Mouse (Mus musculus): Measurements from ENCODE around the gene Slc25a11. TPM values are rescaled to one million over a fixed set of nuclear protein-coding genes. Genes with fewer than 3 reads are reported as not detected.

Slc25a11 gene
- polyA plus RNA-seq, 1 experiment from 2014 or later, result 169 TPM

DNA sequence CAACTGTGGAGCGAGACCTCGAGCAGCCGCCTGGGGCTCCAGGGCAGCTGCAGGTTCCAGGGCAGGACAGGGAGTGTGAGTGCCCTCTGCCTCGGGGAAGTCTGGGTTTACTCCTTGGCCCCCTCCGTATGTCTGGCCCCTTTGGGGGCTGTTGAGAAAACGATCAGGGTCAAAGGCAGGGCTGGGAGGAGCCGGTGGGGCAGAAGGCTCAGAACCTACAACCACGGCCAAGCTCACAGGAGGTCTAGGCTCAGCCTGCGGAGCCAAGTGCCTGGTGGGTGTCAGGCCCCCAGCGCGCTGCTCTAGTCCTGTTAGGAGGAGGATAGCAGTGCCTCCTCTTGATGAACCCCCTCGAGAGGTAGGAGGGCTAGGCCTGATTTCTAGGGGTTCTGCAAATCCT lies 33.9 kb upstream of the Slc25a11 start:
- no peak overlapping the region for H3K4me3 ChIP-seq (replicated peaks; ENCODE audit: low read length)
- no peak overlapping the region for H3K4me2 ChIP-seq (ENCODE audit: low read depth, low read length)
- 69% methylated on average over 12 of the region's 12 CpGs for WGBS
- no peaks in the 10 kb centered on the region for H3K9me3 ChIP-seq (replicated peaks; ENCODE audit: control insufficient read depth, low read length)
- H3K36me3 ChIP-seq (ENCODE audit: control insufficient read depth, insufficient read depth, low read length), result peaks cover 5% of the 10 kb centered on the region; the same call in 1 of the 2 replicates
- no peak for ATAC-seq (ENCODE audit: insufficient read depth, low FRiP score)
- no peaks in the 10 kb centered on the region for H3K27me3 ChIP-seq (ENCODE audit: control insufficient read depth, insufficient read depth, low read length)
- no peak overlapping the region for H3K27ac ChIP-seq (ENCODE audit: low read length)
- peaks cover 6% of the 10 kb centered on the region; the same call in 1 of the 2 replicates for H3K4me1 ChIP-seq (ENCODE audit: control insufficient read depth, insufficient read depth, low read length)
- no peak overlapping the region for H3K9ac ChIP-seq (ENCODE audit: low read length)

DNA sequence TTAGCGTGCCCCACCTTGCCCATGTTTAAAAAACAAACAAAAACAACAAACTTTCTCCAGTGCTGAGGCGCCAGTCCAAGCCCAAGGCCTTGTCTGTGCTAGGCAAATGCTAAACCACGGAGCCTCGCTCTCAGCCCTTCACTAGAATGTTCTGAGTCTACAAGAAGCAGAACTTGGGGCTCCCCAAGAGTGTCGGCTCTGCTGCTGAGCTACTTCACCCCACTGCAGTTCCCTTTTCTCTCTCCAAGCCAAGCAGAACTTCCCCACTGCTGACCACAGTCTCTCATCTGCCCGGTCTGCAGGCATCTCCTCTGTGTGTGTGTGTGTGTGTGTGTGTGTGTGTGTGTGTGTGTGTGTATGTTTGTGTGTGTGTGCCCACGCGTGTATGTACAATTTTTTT lies 32.6 kb upstream of the Slc25a11 start:
- H3K27ac ChIP-seq (ENCODE audit: low read length), result no peak overlapping the region
- H3K4me3 ChIP-seq (replicated peaks; ENCODE audit: low read length), result no peak overlapping the region
- H3K9ac ChIP-seq (ENCODE audit: low read length), result no peak overlapping the region
- H3K4me1 ChIP-seq (ENCODE audit: control insufficient read depth, insufficient read depth, low read length), result peaks cover 6% of the 10 kb centered on the region; the same call in 1 of the 2 replicates
- ATAC-seq (ENCODE audit: insufficient read depth, low FRiP score), result no peak
- no peaks in the 10 kb centered on the region for H3K9me3 ChIP-seq (replicated peaks; ENCODE audit: control insufficient read depth, low read length)
- peaks cover 10% of the 10 kb centered on the region; the same call in 1 of the 2 replicates for H3K36me3 ChIP-seq (ENCODE audit: control insufficient read depth, insufficient read depth, low read length)
- 88% methylated on average over 8 of the region's 8 CpGs for WGBS
- no peaks in the 10 kb centered on the region for H3K27me3 ChIP-seq (ENCODE audit: control insufficient read depth, insufficient read depth, low read length)
- no peak overlapping the region for H3K4me2 ChIP-seq (ENCODE audit: low read depth, low read length)

DNA sequence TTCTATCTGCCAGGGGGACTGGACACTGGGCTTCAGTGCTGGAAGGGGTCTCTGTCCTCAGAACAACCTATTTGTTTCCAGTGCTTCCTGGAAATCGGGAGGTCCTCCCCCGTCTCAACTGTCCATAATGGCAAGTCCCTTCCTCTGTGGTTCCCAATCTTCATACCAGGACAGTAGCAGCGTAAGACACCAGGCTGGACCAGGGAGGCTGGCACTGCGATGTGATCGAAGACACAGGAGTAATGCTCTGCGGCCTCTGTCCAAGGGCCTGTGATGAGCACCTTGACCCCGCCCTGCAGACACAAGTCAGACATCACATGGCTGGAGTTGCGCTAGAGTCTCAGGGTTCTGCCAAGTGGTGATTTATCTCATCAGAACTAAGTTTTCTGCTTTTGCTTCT lies 32.1 kb upstream of the Slc25a11 start:
- Histone ChIP-seq H3K4me1 (ENCODE audit: control insufficient read depth, insufficient read depth, low read length) (peaks cover 6% of the 10 kb centered on the region; the same call in 1 of the 2 replicates), H3K9me3 (replicated peaks; ENCODE audit: control insufficient read depth, low read length) (no peaks in the 10 kb centered on the region), H3K9ac (ENCODE audit: low read length) (no peak overlapping the region), H3K27ac (ENCODE audit: low read length) (no peak overlapping the region), H3K27me3 (ENCODE audit: control insufficient read depth, insufficient read depth, low read length) (no peaks in the 10 kb centered on the region), H3K4me3 (replicated peaks; ENCODE audit: low read length) (no peak overlapping the region), H3K36me3 (ENCODE audit: control insufficient read depth, insufficient read depth, low read length) (peaks cover 10% of the 10 kb centered on the region; the same call in 1 of the 2 replicates), H3K4me2 (ENCODE audit: low read depth, low read length) (no peak overlapping the region)
- WGBS, result 94% methylated on average over 8 of the region's 8 CpGs
- ATAC-seq (ENCODE audit: insufficient read depth, low FRiP score), result no peak

DNA sequence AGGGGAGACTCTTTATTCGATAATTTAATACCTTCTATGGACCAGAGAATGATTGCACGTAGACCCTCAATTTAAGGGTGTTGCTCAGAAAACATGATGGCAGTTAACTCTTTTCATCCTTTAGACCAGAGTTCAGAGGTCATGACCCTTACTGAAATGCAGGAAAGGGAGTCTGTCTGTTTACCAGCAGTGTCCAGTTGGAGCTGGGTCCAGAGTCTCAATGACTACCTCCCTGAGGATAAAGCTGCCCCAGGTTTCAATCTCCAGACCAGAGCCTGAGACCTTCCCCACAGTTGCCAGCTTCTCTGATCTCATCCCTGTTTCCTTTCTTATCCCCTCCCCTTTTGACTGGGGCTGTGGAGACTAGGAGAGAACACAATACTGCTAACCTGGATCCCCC lies 31.3 kb upstream of the Slc25a11 start:
- peaks cover 10% of the 10 kb centered on the region; the same call in 1 of the 2 replicates for H3K36me3 ChIP-seq (ENCODE audit: control insufficient read depth, insufficient read depth, low read length)
- H3K4me3 ChIP-seq (replicated peaks; ENCODE audit: low read length), result no peak overlapping the region
- no peaks in the 10 kb centered on the region for H3K9me3 ChIP-seq (replicated peaks; ENCODE audit: control insufficient read depth, low read length)
- H3K27ac ChIP-seq (ENCODE audit: low read length), result no peak overlapping the region
- H3K4me1 ChIP-seq (ENCODE audit: control insufficient read depth, insufficient read depth, low read length), result peaks cover 6% of the 10 kb centered on the region; the same call in 1 of the 2 replicates
- H3K4me2 ChIP-seq (ENCODE audit: low read depth, low read length), result no peak overlapping the region
- H3K27me3 ChIP-seq (ENCODE audit: control insufficient read depth, insufficient read depth, low read length), result no peaks in the 10 kb centered on the region
- H3K9ac ChIP-seq (ENCODE audit: low read length), result no peak overlapping the region
- ATAC-seq (ENCODE audit: insufficient read depth, low FRiP score), result no peak
- 71% methylated on average over 2 of the region's 2 CpGs for WGBS

DNA sequence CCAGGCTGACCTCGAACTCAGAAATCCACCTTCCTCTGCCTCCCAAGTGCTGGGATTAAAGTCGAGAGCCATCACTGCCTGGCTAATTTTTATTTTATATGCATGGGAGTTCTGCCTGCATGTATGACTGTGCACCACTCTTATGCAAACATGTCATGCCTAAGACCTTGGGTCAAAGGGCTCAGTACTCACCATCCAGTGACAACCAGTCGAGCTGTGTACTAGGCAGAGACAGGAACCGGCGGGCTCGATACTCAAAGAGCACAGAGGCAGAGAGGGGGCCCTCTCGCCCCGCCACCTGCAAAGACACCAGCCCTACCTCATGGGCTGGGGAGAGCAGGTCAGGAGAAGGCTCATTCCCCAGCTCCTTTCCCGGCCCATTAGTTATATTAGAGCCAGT lies 30.8 kb upstream of the Slc25a11 start:
- 70% methylated on average over 9 of the region's 9 CpGs for WGBS
- Histone ChIP-seq H3K4me3 (replicated peaks; ENCODE audit: low read length) (no peak overlapping the region), H3K9ac (ENCODE audit: low read length) (no peak overlapping the region), H3K27ac (ENCODE audit: low read length) (no peak overlapping the region), H3K27me3 (ENCODE audit: control insufficient read depth, insufficient read depth, low read length) (no peaks in the 10 kb centered on the region), H3K9me3 (replicated peaks; ENCODE audit: control insufficient read depth, low read length) (no peaks in the 10 kb centered on the region), H3K4me1 (ENCODE audit: control insufficient read depth, insufficient read depth, low read length) (peaks cover 6% of the 10 kb centered on the region; the same call in 1 of the 2 replicates), H3K4me2 (ENCODE audit: low read depth, low read length) (no peak overlapping the region), H3K36me3 (ENCODE audit: control insufficient read depth, insufficient read depth, low read length) (peaks cover 10% of the 10 kb centered on the region; the same call in 1 of the 2 replicates)
- no peak for ATAC-seq (ENCODE audit: insufficient read depth, low FRiP score)

DNA sequence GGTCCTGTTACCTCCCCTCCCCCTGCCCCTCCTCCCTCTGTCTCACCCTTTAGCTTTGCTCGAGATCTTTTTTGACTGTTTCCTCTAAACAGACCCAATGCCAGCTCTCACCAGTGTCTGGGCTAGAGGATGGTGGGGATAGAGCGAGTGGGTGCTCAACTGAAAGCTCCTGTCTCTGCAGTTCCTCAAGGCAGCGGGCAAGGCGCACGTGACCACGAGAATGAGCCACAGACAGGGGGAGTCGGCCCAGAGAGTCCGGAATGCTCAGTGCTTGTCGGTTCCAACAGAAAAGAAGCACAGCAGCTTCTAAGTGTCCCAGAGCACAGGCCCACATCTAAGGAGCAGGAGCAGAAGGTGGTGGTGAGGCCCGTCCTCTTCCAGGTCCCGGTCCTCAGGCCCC lies 27.2 kb upstream of the Slc25a11 start:
- H3K27ac ChIP-seq (ENCODE audit: low read length), result no peak overlapping the region
- H3K4me2 ChIP-seq (ENCODE audit: low read depth, low read length), result no peak overlapping the region
- peaks cover 10% of the 10 kb centered on the region; the same call in 1 of the 2 replicates for H3K36me3 ChIP-seq (ENCODE audit: control insufficient read depth, insufficient read depth, low read length)
- H3K9me3 ChIP-seq (replicated peaks; ENCODE audit: control insufficient read depth, low read length), result no peaks in the 10 kb centered on the region
- no peak for ATAC-seq (ENCODE audit: insufficient read depth, low FRiP score)
- peaks cover 10% of the 10 kb centered on the region; the same call in 1 of the 2 replicates for H3K4me1 ChIP-seq (ENCODE audit: control insufficient read depth, insufficient read depth, low read length)
- no peak overlapping the region for H3K4me3 ChIP-seq (replicated peaks; ENCODE audit: low read length)
- WGBS, result 66% methylated on average over 11 of the region's 11 CpGs
- H3K27me3 ChIP-seq (ENCODE audit: control insufficient read depth, insufficient read depth, low read length), result no peaks in the 10 kb centered on the region
- H3K9ac ChIP-seq (ENCODE audit: low read length), result no peak overlapping the region

DNA sequence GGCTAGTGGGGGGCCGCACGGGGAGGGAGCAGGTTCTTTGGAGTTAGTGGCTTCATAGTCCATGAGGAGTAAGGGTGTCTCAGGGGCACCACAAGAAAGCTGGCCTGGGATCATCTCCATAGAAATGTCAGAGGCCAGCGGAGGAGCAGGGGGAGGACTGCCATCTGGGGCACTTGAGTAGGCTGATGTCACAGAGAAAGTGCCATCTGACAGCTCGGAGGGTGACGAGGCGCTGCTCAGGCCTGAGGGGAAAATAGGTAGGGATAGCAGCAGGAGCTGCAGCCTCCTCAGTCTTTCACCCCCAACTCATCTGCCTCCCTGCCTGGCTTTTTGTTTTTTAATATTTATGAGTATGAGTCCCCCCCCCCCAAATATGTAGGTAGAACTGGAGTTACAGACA lies 26.7 kb upstream of the Slc25a11 start:
- H3K27me3 ChIP-seq (ENCODE audit: control insufficient read depth, insufficient read depth, low read length), result no peaks in the 10 kb centered on the region
- ATAC-seq (ENCODE audit: insufficient read depth, low FRiP score), result no peak
- H3K4me2 ChIP-seq (ENCODE audit: low read depth, low read length), result no peak overlapping the region
- peaks cover 6% of the 10 kb centered on the region; the same call in 1 of the 2 replicates for H3K36me3 ChIP-seq (ENCODE audit: control insufficient read depth, insufficient read depth, low read length)
- H3K9me3 ChIP-seq (replicated peaks; ENCODE audit: control insufficient read depth, low read length), result no peaks in the 10 kb centered on the region
- peaks cover 10% of the 10 kb centered on the region; the same call in 1 of the 2 replicates for H3K4me1 ChIP-seq (ENCODE audit: control insufficient read depth, insufficient read depth, low read length)
- H3K9ac ChIP-seq (ENCODE audit: low read length), result no peak overlapping the region
- no peak overlapping the region for H3K4me3 ChIP-seq (replicated peaks; ENCODE audit: low read length)
- 85% methylated on average over 6 of the region's 6 CpGs for WGBS
- H3K27ac ChIP-seq (ENCODE audit: low read length), result no peak overlapping the region

DNA sequence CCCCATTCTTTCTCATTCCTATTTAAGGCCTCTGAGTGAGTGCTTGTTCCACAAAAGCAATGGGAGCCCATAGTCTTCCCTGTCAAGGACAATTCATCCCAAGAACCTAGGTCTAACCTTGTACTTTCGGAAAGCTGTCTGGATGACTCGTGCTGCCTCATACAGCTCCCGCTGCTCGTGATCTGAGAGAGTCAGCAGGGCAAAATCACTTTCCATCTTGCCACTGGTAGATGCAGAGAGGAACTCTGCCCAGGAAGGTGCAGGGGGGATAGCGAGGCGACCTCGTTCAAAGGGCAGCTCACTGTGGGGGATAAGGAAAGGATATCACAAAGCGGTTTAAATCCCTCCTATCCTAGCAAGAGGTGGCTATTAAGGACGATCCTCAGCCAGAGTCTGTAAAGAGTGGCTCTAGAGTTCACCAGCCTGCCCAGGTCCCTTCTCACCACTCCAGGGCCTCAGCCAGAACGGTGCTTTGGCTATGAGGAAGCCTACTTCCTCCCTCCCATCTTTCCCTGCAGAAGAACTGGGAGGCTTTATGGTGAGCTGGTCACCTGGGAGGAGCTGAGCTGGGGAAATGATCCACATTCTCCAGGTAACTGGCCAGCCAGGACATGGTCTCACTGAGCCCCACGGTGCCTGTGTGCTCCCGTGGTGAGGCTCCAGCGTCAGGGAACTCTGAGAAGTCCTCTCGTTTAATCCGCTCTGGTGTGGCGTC lies 24.2 kb upstream of the Slc25a11 start:
- WGBS, result 86% methylated on average over 16 of the region's 16 CpGs
- peaks cover 21% of the 10 kb centered on the region for H3K4me1 ChIP-seq (ENCODE audit: control insufficient read depth, insufficient read depth, low read length)
- no peak overlapping the region for H3K27ac ChIP-seq (ENCODE audit: low read length)
- H3K4me2 ChIP-seq (ENCODE audit: low read depth, low read length), result no peak overlapping the region
- H3K9me3 ChIP-seq (replicated peaks; ENCODE audit: control insufficient read depth, low read length), result no peaks in the 10 kb centered on the region
- H3K27me3 ChIP-seq (ENCODE audit: control insufficient read depth, insufficient read depth, low read length), result no peaks in the 10 kb centered on the region
- no peak overlapping the region for H3K4me3 ChIP-seq (replicated peaks; ENCODE audit: low read length)
- H3K36me3 ChIP-seq (ENCODE audit: control insufficient read depth, insufficient read depth, low read length), result 0 out of 2 replicates have a peak, but pooled peaks cover 5% of the 10 kb centered on the region
- H3K9ac ChIP-seq (ENCODE audit: low read length), result 0 out of 2 replicates have a peak overlapping the region, but pooled peaks have one; percentile 7
- ATAC-seq (ENCODE audit: insufficient read depth, low FRiP score), result no peak

DNA sequence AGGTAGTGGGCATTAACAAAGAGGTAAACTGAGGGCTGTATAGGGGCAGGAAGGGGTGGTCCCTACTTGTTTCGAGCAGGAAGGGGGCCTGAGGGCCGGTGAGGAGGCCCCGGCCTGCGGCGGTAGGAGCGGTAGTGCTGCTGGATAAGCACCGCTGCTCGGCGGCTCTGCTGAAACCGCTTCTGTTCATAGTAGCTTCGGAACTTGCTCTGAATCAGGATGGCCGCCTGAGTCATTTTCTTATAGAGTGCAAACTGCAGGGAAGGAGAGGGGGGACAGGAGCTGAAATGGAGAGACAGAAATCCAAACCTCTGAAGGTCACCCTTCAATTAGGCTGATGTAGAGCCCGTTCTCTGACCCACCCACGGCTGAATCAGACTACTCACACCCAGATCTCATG lies 23.2 kb upstream of the Slc25a11 start:
- ATAC-seq (ENCODE audit: insufficient read depth, low FRiP score), result no peak

More for the DNA sequence above, 23.2 kb upstream of the Slc25a11 start:
- H3K4me3 ChIP-seq (replicated peaks; ENCODE audit: low read length), result peak overlapping the region; percentile 73
- H3K4me2 ChIP-seq (ENCODE audit: low read depth, low read length), result peak overlapping the region; percentile 87
- H3K9me3 ChIP-seq (replicated peaks; ENCODE audit: control insufficient read depth, low read length), result no peaks in the 10 kb centered on the region
- H3K9ac ChIP-seq (ENCODE audit: low read length), result peak overlapping the region; percentile 84
- 0 out of 2 replicates have a peak, but pooled peaks cover 5% of the 10 kb centered on the region for H3K36me3 ChIP-seq (ENCODE audit: control insufficient read depth, insufficient read depth, low read length)
- peak overlapping the region; percentile 99 for H3K27ac ChIP-seq (ENCODE audit: low read length)
- no peaks in the 10 kb centered on the region for H3K27me3 ChIP-seq (ENCODE audit: control insufficient read depth, insufficient read depth, low read length)
- 35% methylated on average over 14 of the region's 14 CpGs for WGBS
- H3K4me1 ChIP-seq (ENCODE audit: control insufficient read depth, insufficient read depth, low read length), result peaks cover 21% of the 10 kb centered on the region

Data from stomach, embryonic 16.5 days (tissue).